Mouse (Mus musculus) thymus, postnatal 0 days (tissue): Measurements from ENCODE around the gene Ube2j1. TPM values are rescaled to one million over a fixed set of nuclear protein-coding genes. Genes with fewer than 3 reads are reported as not detected.
"Not testable (repeated sequence)": the region's sequence is repeated elsewhere in the genome, so short reads cannot be mapped to it uniquely, and the experiment has no call there.

Source experiments
- DNase-seq: peaks from one replicate; pipeline ENCODE4 v3.0.0-alpha.2; 2015; ENCODE audit warnings: low spot score
- polyA plus RNA-seq: library from polyadenylated mRNA; unstranded; fragments of >200 nt; fragmentation: Nextera tagmentation; extraction: Ambion mirVana; gene quantifications from 2 replicates; pipeline ENCODE4 v1.2.1, GENCODE M21; 2015

The Ube2j1 gene
- polyA plus RNA-seq, result 38.1 and 43.0 TPM in 2 replicates

DNA sequence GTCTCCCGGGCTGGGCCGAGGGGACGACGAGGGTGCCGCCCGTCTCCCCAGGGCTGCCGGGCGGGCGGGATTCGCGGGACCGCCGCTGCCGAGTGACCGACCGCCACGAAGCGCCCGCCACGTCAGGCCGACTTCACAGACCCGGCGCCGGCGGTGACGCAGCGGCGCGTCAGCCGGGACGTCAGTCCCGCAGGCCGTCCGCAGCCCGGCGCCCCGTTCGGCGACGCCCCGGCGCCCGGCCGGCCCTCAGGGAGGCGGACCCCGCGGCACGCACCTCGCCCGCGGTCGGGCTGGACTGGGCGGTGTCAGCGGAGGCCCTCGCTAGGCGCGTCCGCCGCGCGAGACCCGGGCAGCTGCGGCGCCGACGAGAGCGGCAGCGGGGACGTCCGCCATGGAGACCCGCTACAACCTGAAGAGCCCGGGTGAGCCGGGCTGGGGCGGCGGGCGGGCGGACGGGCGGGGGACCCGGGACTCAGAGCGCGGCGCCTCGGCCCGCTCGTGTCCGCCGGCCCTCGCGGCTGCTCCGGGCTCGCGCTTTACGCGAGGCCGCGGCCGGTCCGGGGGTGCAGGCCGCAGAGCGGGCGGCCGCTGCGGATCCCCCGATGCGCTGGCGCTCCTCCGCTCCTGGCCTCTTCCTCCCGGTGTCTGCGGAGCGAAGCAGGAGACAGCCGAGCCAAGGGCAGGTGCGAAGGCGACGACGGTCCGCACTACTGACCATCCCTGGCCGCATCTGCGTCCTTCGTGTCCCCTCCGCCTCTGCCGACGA, at the start of gene Ube2j1:
Gene Ube2j1, plus strand, starts transcription at position 222 of the 766 bp plus-strand sequence.
- DNase-seq, result peak; percentile 84

DNA sequence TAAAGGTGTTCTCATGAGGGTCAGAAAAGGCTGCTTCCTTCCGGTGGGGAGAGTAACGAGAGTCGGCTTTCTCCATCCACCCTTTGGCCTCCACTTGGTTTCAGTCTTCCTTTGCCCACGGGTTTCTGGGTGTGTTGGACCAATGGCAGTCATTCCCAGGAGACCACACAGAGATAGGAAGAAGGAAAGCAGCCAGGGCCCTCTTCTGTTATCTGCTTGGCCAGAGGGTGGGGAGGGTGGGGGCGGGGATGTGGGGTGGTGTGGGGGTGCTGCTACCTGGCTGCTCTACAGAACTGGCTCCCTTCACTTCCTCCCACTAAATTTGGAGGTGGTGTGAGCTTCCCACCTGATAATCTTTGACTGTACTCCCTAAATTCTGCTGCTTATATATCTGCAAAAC, 49.6 kb upstream of the Ube2j1 start:
- no peak for DNase-seq

DNA sequence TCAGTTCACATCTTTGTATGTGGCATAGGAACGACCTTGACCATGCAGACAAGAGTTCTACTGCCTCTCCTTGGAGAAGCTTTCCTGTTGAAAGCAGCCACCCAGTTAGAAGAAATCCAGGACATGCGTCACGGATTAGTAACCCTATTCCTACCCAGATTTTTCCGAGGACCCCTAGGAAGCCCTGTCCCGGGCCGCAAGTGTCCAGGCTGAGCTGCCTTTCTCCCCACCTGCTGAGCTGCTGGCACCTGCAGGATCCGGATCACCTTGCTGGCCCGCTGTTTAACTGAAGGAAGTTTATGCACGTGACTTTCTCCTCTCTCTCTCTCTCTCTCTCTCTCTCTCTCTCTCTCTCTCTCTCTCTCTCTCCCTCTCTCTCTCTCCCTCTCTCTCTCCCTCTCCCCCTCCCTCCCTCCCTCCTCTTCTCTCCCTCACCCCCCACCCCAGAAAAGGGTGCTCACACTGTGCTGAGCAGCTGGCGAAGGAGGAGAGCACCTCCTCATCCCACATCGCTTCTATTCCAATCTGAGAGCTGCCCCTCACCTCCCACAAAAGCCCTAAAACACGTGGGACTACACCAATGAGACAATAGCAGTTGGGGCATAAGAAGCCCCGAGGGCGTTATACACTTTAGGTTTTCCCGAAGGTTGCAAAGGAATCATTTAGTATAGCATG, 49.0 kb upstream of the Ube2j1 start:
- DNase-seq, result peak; percentile 21

DNA sequence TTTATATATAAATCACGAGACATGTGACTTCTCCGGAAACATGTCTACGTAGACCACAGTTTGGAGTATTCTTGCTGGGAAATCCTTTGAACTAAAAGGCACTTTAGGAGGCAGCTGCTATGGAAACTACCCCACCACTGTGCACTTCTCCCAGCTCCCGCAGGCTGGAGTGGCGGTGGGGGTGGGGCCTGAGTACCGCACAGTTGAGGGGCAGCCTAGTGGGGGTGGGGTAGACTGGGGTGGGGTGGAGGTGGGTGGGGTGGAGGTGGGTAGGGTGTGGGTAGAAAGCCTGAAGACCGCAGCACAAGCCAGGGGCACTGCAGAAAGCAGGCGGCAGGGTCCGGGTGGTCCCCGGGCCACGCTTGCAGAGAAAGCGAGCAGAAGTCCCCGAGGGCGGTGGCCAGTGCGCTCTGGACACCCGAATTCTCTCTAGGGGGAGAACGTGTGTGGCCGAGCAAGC, 48.5 kb upstream of the Ube2j1 start, which contains the start of gene Rragd:
Gene Rragd, plus strand, starts transcription at position 322 of the 460 bp plus-strand sequence.
- DNase-seq, result peak; percentile 55

DNA sequence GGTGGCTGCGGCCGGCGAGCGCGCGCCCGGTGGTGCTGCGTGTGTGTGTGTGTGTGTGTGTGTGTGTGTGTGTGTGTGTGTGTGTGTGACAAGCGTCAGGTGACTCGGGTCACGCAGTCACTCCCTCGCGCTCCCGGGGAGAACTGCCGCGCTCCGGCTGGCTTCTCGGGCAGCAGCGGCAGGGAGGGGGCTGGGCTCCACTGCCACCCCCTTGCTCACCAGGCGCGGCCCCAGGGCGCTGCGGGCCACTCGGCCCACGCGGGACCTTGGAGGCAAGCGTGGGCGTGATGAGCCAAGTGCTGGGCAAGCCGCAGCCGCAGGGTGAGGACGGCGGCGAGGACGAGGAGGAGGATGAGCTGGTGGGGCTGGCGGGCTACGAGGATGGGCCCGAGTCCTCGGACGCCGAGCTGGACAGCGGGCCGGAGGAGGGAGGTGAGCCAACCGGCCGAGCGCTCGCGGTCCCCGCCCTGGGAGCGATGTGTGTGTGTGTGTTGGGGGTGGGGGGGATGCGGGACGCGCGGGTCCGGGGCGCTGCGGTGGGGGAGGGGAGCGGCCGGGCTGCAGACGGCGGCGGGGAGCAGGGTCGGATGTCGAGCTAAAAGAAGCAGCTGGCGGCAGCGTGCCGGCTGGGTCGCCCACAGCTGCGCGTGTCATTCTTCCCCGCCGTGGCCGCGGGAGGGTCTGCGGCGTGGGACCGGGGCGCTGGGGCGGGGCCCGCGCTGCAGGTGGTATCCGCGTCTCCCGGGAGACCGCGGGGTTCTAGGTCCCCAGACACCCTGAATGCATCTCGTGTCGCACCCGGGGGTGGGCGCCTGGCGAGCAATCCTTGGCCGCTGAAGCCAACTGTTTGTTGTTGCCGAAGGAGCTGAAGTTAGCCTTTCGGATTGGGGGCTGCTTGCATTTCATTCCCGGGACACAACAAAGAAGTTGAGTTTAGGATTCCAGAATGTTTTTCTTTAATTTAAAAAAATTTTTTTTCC, 47.8 kb upstream of the Ube2j1 start:
- peak; percentile 81 for DNase-seq

DNA sequence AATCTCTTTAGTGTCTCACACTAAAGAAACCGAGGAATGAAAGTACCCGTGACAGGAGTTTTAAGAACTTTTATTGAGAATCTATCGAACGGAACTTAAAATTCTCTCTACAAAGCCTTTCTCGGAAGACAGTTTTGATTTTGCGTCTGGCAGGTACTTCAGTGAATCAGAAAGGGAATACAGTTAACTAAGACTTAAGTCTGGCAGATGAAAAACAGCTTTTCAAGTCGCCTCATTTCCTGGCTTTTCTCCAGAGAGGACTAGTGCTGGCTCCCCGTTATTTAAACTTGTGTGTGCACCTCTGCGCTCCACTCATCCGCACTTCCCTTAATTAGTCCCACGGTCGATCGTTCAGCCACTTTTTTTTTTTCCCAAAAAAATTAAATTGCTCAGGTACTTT, 47.0 kb upstream of the Ube2j1 start:
- peak; percentile 38 for DNase-seq

DNA sequence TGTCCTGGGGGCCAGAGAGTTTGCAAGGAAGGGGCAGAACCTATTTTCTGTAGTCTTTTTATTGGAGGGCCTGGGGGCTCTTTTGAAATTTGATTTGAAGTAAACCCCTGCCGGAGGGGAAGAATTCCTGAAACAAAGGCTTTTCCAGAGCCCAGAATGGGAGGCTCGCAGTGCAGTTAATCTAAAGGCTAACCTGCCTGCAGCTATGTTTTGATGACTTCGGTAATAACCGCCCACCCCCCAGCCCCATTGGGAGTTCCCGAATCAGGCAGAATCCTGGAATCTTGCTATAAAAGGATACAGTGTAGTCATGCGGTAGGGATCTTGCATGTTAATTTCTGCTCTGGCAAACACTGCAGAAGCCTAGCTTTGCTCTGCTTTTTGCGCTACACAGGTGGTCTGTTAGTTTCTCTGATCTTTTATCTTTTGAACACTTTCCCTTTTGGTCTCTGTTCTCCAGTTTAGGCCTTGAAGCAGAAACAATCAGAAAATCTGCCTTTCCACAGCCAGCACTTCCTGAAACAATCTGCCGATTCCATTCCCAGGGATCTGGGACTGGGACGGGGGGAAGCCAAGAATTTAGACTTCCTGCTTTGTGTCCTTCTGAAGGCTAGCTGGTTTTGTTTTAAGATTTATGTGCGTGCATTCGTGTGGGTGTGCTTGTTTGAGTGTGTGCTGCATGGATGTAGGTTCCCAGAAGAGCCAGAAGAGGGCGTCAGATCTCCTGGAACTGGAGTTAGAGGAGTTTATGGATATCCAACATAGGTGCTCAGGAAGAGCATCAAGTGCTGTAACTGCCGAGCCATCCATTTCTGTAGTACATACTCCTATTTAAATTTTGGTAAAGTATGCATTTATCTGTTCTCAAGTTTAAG, 46.2 kb upstream of the Ube2j1 start:
- peak; percentile 59 for DNase-seq

DNA sequence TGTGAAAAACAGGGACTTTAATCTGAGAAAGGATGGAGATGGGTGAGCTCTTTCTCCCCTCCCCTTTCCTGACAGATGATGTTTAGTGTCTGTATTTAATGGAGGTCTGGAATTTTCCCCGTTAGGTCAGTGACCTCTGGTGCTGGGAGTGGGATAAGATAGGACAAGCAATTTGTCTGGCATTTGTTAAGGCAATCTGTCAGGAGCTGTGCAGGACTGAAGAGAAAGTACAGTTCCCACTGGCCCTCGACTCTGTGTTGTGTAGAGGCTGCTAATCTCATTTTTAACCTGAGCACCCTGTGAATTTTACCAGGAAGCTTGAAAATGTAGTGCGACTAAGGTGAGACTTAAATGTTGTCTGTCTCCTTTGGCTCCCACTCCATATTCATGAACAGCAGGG, 45.5 kb upstream of the Ube2j1 start:
- no peak for DNase-seq

DNA sequence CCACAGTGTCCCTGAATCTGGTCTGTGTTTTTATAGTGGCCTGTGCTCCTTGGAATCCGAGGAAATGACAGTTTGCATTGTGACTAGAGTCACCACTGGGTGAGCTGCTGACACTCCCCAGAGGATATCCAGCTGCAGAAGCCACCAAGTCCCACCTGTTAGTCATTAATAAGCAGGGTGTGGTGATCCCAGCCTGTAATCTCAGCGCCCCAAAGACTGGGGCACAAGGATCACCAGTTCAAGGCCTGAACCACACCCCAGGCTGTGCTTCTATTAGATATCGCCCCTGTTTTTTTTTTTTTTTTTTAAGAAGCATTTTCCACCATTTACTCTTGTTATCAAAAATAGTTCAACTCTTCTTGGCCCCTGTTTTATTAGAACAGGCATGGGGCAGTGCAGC, 44.2 kb upstream of the Ube2j1 start:
- DNase-seq, result no peak

DNA sequence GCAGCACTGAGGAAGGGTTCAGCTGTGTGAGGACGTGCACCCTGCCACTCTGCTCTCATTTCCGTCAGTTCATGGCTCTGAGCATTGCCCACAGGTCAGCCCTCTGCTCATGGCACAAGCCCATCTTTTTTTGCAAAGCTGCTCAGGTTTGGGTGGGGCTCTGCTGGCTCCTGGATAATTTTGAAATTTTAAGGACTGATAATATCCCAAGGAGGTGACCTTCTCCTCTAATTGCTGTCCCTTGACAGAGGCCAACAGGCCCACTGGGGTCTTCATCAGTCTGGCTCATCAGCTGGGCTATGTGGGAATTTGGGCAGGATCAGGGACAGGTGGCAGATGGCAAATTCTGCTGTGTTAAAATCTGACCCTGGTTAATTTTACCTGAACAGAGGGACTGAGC, 41.9 kb upstream of the Ube2j1 start:
- no peak for DNase-seq

DNA sequence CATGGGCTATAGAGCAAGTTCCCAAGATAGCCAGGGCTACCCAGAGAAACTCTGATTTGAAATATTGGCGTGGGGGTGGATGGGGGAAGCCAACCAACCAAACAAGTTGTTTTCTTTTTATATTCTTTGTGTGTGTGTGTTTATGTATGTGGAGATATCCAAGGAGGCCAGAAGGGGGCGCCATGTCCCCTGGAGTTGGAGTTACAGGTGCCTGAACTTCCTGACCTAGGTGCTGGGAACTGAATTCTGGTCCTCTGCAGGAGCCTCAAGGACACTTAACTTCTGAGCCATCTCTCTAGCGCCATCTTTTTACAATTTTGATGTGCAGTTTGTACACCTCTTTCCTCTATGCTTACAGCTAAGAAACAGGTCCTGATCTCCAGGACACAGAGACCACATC, 37.0 kb upstream of the Ube2j1 start:
- DNase-seq, result no peak

DNA sequence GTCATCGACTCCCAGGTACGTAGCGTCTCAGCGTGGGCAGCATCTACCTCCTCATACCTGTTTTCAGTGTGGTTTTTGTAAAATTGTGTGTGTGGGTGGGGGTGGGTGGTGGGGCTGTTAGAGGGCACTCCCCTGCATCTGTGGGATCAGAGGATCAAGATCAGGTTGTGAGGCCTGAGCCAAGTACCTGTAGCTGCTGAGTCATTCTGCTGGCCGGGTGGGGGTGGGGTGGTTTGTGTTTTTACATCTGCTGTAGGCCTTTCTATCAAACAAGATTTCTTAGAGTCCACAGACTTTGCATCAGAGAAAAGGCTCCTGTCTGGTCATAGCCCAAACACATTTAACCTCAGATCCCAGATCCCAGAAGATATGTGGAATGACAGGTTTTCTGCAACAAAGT, 35.1 kb upstream of the Ube2j1 start:
- DNase-seq, result no peak

DNA sequence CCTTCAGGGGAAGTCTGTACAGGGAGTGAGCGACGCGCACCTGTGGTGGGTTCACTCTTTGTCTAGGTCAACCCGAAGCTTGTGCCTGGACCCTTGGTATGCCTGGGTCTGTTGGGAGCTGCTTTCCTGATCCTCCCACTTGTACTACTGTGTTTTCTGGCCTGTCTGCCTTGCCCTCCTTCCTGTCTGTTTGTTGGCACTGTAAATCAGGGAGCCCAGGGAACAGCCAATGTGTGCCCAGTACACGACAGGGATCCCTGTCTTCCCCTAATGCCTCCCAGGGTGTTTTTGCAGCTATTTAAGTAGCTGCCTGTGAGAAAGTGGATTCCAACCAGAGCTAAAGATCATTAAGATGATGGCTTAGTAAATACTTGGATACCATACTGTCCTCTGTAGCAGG, 33.6 kb upstream of the Ube2j1 start:
- no peak for DNase-seq

DNA sequence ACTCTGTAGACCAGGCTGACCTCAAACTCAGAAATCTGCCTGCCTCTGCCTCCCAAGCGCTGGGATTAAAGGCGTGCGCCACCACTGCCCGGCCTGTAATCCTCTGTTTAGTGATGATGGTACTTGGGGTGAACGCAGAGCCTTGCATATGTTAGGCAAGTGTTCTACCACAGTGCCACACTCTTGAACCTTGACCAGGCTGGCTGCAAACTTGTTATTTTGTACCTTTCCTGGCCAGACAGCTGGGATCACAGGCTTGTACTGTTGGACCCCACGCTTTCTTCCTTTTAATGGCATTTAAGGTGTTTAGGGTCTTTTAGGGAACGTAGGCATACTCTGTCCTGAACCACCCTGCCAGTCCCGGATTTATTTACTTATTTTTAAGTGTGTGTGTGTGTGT, 32.2 kb upstream of the Ube2j1 start:
- DNase-seq, result no peak

DNA sequence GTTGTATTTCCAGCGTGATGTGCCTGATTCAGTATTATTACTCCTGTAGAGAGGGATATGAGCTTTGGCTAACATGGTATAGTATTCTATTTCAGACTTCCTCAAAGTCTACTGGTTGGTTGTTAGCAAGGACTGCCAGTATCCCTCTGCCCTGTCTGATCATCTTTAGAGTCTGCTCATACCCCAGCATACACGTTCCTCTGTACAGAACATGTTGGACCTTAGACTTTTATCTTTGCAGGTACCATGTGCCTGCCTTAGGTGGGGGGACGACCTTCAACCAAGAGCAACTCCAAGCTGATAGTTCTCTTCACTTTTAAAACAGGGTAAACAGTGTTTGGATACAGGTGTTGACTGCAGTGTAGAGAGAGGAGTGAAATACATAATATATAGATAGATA, 29.1 kb upstream of the Ube2j1 start:
- DNase-seq, result no peak

DNA sequence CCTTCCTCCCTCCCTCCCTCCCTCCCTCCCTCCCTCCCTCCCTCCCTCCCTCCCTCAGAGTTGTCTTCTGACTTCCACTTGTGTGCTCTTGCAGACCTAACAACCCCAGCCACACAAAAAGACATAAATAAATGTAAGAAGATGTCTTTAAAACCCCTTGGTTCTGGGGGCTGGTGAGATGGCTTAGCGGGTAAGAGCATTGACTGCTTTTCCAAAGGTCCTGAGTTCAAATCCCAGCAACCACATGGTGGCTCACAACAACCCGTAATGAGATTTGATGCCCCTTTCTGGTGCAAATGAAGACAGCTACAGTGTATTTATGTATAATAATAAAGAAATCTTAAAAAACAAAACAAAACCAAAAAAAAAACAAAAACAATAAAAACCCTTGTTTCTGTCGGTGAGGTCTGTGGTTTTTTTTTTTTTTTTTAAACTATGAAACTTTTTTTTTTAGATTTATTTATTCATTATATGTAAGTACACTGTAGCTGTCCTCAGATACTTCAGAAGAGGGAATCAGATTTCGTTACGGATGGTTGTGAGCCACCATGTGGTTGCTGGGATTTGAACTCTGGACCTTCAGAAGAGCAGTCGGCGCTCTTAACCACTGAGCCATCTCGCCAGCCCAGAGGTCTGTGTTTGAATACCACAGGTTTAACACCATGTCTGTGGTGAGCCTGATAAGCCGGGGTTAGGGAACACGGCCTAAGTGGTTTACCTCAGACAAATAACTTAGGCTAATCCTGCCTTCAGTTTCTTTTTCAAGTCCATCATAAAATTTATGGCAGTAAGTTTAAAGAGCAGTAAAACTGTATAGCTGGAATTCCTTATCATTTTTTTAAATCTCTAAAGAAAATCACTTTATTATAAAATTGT, 25.4 kb upstream of the Ube2j1 start:
- DNase-seq, result not testable (repeated sequence)

DNA sequence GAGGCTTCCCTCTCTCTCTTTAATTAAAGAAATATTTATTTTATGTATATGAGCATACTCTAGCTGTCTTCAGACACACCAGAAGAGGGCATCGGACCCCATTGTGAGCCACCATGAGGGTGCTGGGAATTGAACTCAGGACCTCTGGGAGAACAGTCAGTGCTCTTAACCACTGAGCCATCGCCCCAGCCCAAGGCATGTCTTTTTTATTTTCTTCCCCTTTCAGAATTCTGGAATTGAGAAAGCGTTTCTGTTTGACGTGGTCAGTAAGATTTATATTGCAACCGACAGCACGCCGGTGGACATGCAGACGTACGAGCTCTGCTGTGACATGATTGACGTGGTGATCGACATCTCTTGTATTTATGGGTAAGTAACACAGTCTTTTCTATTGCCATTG, 24.4 kb upstream of the Ube2j1 start:
- no peak for DNase-seq

DNA sequence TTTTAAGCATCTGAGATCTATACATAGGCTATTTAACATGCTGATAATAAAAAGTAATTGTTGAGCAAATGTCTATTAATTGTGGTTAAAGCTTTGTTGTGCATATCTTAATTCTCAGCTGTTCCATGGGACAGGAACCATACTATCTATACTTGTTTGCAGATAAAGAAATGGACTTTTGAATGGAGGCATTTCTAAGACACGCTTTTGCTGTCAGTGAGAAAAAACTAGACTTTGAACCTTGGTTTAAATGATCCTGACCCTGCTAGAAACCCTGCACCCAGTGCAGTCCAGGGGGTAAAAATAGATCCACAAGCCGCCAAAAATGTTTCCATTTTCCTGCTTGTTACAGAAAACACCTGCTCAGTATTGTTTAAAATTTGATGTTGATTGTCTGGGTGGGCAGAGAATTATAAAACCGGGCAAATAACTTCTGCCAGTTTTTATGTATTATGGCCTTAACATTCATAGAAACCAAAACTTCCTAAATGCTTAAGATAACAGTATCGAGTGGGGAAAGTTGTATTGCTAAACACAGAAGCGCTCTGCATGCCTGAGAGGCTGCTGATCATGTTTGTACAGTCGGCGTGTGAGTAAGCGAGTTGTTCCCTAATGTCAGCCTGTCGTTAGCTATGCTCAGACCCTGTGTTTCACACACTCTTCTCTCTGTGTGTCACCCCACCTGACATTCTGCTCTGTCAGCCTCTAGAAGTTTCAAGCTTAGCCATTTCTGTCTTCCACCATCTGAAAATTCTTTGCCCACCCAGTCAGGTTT, 23.6 kb upstream of the Ube2j1 start:
- no peak for DNase-seq

DNA sequence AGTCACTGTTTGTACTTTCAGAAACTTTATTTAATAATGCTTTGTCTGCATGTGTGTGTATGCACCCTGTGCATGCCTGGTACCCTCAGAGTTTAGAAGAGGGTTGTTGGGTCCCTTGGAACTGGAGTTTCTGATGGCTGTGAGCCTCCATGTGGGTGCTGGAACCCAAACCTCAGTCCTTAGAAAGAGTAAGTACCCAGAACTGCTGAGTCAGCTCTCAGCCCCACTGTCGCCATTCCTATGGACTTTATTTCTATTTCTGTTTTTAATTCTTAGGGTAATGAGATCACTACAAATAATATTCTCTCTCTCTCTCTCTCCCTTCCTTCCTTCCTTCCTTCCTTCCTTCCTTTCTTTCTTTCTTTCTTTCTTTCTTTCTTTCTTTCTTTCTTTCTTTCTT, 21.1 kb upstream of the Ube2j1 start:
- no peak for DNase-seq
